In the genomic region with DNA sequence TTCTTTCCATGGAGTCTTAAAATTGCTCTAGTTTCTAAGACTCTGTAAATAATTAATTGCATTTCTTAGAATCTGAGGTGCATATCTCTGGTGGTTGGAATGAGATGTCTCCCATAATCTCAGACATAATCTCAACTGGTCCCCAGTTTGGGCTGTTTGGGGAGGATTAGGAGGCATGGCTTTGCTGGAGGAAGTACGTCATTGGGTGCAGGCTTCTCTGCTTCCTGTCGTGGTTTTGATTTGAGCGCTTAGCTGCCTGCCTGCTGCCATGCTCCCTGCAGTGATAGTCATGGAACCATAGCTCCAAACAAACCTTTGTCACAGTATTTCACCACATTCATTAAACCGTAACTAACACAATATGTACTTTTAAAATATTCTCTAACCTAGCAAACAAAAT, we compare ENCODE assay signal across 22 mouse cellular contexts. TPM values are rescaled to one million over a fixed set of nuclear protein-coding genes. Genes with fewer than 3 reads are reported as not detected.
A peak's percentile ranks its signal among the peaks of the same experiment; 100 is the strongest.
DNase-seq lines count a peak whose midpoint lies in the region; ATAC-seq and TF ChIP-seq lines count a peak whose summit lies in the region.
"Had no signal": no experiment of that assay in that cellular context is flagged by ENCODE, and none has a peak within 500 bp of the region (broad histone marks: within the 10 kb centered on the region; RNA-seq: fewer than 3 reads in every experiment).

No protein-coding gene starts in this region.

- no peaks in the 10 kb centered on the region for H3K79me2 ChIP-seq in MEL (ENCODE audit: control insufficient read depth, insufficient read depth, low read length, poor library complexity)
- H3K79me2 ChIP-seq in heart, adult 2 months (replicated peaks; ENCODE audit: control insufficient read depth, insufficient read depth, low read length), result no peaks in the 10 kb centered on the region

- DNase-seq in liver, embryonic 11.5 days (ENCODE audit: low spot score), result no peak
- peak; percentile 50 for DNase-seq in MEL (ENCODE audit: low read depth, low spot score)
- DNase-seq in splenic B cell, adult 2 months (ENCODE audit: low read depth, low spot score), result peak; percentile 45
- DNase-seq in right cerebral cortex, postnatal 10 days (ENCODE audit: low spot score in 2 of 2), result no peak
- no peak for DNase-seq in heart, adult 2 months
- DNase-seq: adrenal gland, postnatal 36 days; cerebellum, adult 8-10 months; gastrocnemius, postnatal 10 days; heart, adult 18-20 months; heart, postnatal 4 days; lung, embryonic 14.5 days; right cerebral cortex, postnatal 14 days; thymus, adult 18-20 months had no signal

- H3K4me3 ChIP-seq in liver, embryonic 15.5 days (replicated peaks), result no peak overlapping the region
- no peak overlapping the region for H3K4me3 ChIP-seq in liver, embryonic 11.5 days (ENCODE audit: low read depth, low read length)
- H3K4me3 ChIP-seq in MEL (ENCODE audit: control insufficient read depth in 1 of 2, insufficient read depth in 1 of 2, low read depth in 2 of 2, low read length in 2 of 2), result no peak overlapping the region
- no peak overlapping the region for H3K4me3 ChIP-seq in heart, adult 2 months
- H3K4me3 ChIP-seq in forebrain, embryonic 16.5 days (replicated peaks; ENCODE audit: low read length), result no peak overlapping the region
- H3K4me3 ChIP-seq: forebrain, embryonic 13.5 days; heart, embryonic 15.5 days; limb, embryonic 13.5 days; midbrain, embryonic 13.5 days; myocyte; stomach, embryonic 15.5 days had no signal

- peaks cover 22% of the 10 kb centered on the region for H3K4me1 ChIP-seq in liver, embryonic 15.5 days (replicated peaks)
- H3K4me1 ChIP-seq in liver, embryonic 11.5 days (replicated peaks; ENCODE audit: control insufficient read depth, insufficient read depth, low read length), result no peaks in the 10 kb centered on the region; the same call in 1 of the 2 replicates
- peaks cover 7 to 21% of the 10 kb centered on the region in 2 experiments; a peak in 2 of 4 replicates for H3K4me1 ChIP-seq in MEL (ENCODE audit: control insufficient read depth in 1 of 2, insufficient read depth in 2 of 2, low read length in 2 of 2)
- no peaks in the 10 kb centered on the region for H3K4me1 ChIP-seq in heart, adult 2 months (ENCODE audit: control insufficient read depth, insufficient read depth, low read length)
- no peaks in the 10 kb centered on the region for H3K4me1 ChIP-seq in forebrain, embryonic 16.5 days (replicated peaks; ENCODE audit: control insufficient read depth, insufficient read depth, low read length)
- H3K4me1 ChIP-seq: limb, embryonic 13.5 days; midbrain, embryonic 13.5 days; stomach, embryonic 15.5 days had no signal

- intact Hi-C loops in heart, adult 2 months (cut with DNase I), result no loop called here

- no peak for ATAC-seq in liver, embryonic 15.5 days (ENCODE audit: insufficient read depth)
- ATAC-seq in liver, embryonic 11.5 days (replicated peaks; ENCODE audit: low FRiP score), result no peak
- peak; percentile 35 to 64 for ATAC-seq in hematopoietic stem cell, adult 5-6 weeks (replicated peaks in 1 of 2; ENCODE audit: insufficient read depth in 1 of 2, low FRiP score in 2 of 2, low TSS enrichment in 1 of 2, low read depth in 1 of 2, poor library complexity in 2 of 2, severe bottlenecking in 2 of 2)
- no peak for ATAC-seq in forebrain, embryonic 16.5 days
- ATAC-seq: forebrain, embryonic 13.5 days; midbrain, embryonic 13.5 days had no signal

- WGBS in liver, embryonic 15.5 days (ENCODE audit: insufficient replicate concordance), result 37% methylated on average over 4 of the region's 4 CpGs
- 57% methylated on average over 4 of the region's 4 CpGs for WGBS in liver, embryonic 11.5 days
- 58% methylated on average over 4 of the region's 4 CpGs for WGBS in heart, adult 2 months
- 82% methylated on average over 4 of the region's 4 CpGs for WGBS in forebrain, embryonic 16.5 days

- no peaks in the 10 kb centered on the region for H3K36me3 ChIP-seq in liver, embryonic 15.5 days (replicated peaks)
- H3K36me3 ChIP-seq in liver, embryonic 11.5 days (ENCODE audit: control insufficient read depth, insufficient read depth, low read length), result no peaks in the 10 kb centered on the region
- H3K36me3 ChIP-seq in MEL (ENCODE audit: control insufficient read depth in 1 of 2, insufficient read depth in 2 of 2, low read length in 2 of 2), result peaks cover 0 to 15% of the 10 kb centered on the region in 2 experiments; a peak in 2 of 4 replicates
- H3K36me3 ChIP-seq in splenic B cell, adult 2 months (ENCODE audit: control insufficient read depth, insufficient read depth, low read length, poor library complexity, severe bottlenecking), result peaks cover 4% of the 10 kb centered on the region; the same call in 1 of the 2 replicates
- H3K36me3 ChIP-seq in heart, adult 2 months (ENCODE audit: control insufficient read depth, insufficient read depth, low read length), result peaks cover 8% of the 10 kb centered on the region
- H3K36me3 ChIP-seq in forebrain, embryonic 16.5 days (ENCODE audit: control insufficient read depth, insufficient read depth), result peaks cover 6% of the 10 kb centered on the region; the same call in 1 of the 2 replicates
- H3K36me3 ChIP-seq: stomach, embryonic 15.5 days had no signal

- no peaks in the 10 kb centered on the region for H3K9me3 ChIP-seq in liver, embryonic 15.5 days (replicated peaks)
- H3K9me3 ChIP-seq in liver, embryonic 11.5 days (ENCODE audit: control insufficient read depth, low read length), result no peaks in the 10 kb centered on the region
- H3K9me3 ChIP-seq in MEL (replicated peaks; ENCODE audit: insufficient read depth, low read length), result no peaks in the 10 kb centered on the region
- no peaks in the 10 kb centered on the region for H3K9me3 ChIP-seq in forebrain, embryonic 16.5 days (ENCODE audit: control insufficient read depth, low read length)
- H3K9me3 ChIP-seq: forebrain, embryonic 13.5 days; heart, embryonic 15.5 days; limb, embryonic 13.5 days; midbrain, embryonic 13.5 days; stomach, embryonic 15.5 days had no signal

- no peaks in the 10 kb centered on the region for H3K27me3 ChIP-seq in liver, embryonic 15.5 days
- H3K27me3 ChIP-seq in liver, embryonic 11.5 days (replicated peaks; ENCODE audit: control insufficient read depth, insufficient read depth, low read length), result no peaks in the 10 kb centered on the region
- no peaks in the 10 kb centered on the region for H3K27me3 ChIP-seq in MEL (ENCODE audit: control insufficient read depth in 1 of 2, insufficient read depth in 2 of 2, low read length in 2 of 2)
- H3K27me3 ChIP-seq in splenic B cell, adult 2 months (ENCODE audit: control insufficient read depth, insufficient read depth, low read length, poor library complexity, severe bottlenecking), result no peaks in the 10 kb centered on the region
- H3K27me3 ChIP-seq in heart, adult 2 months (ENCODE audit: control insufficient read depth, insufficient read depth, low read length), result no peaks in the 10 kb centered on the region
- H3K27me3 ChIP-seq in forebrain, embryonic 16.5 days (replicated peaks; ENCODE audit: control insufficient read depth, insufficient read depth, low read length), result no peaks in the 10 kb centered on the region
- H3K27me3 ChIP-seq: forebrain, embryonic 13.5 days; heart, embryonic 15.5 days; limb, embryonic 13.5 days; midbrain, embryonic 13.5 days; stomach, embryonic 15.5 days had no signal

- TF ChIP-seq CTCF in MEL (IDR thresholded peaks at IDR 0.05 in 2 of 3, conservative IDR thresholded peaks at IDR 0.05 in 1 of 3; ENCODE audit: control insufficient read depth in 1 of 3, insufficient read depth in 1 of 3, low read depth in 2 of 3, low read length in 3 of 3, poor library complexity in 1 of 3, severe bottlenecking in 1 of 3), result no peak
- no peak for TF ChIP-seq CTCF in heart, adult 2 months (IDR thresholded peaks at IDR 0.05)

- peak overlapping the region; percentile 34; the same call in 1 of the 2 replicates for H3K27ac ChIP-seq in liver, embryonic 15.5 days (replicated peaks)
- no peak overlapping the region for H3K27ac ChIP-seq in liver, embryonic 11.5 days (ENCODE audit: low read depth, low read length)
- no peak overlapping the region for H3K27ac ChIP-seq in MEL (ENCODE audit: control insufficient read depth, low read depth, low read length)
- no peak overlapping the region for H3K27ac ChIP-seq in heart, adult 2 months
- H3K27ac ChIP-seq in forebrain, embryonic 16.5 days (ENCODE audit: low read length), result no peak overlapping the region
- H3K27ac ChIP-seq: forebrain, embryonic 13.5 days; heart, embryonic 15.5 days; limb, embryonic 13.5 days; midbrain, embryonic 13.5 days; stomach, embryonic 15.5 days had no signal

- H3K4me2 ChIP-seq in liver, embryonic 15.5 days, result no peak overlapping the region
- no peak overlapping the region for H3K4me2 ChIP-seq in liver, embryonic 11.5 days
- H3K4me2 ChIP-seq in forebrain, embryonic 16.5 days (ENCODE audit: low read length), result no peak overlapping the region
- H3K4me2 ChIP-seq: forebrain, embryonic 13.5 days; heart, embryonic 15.5 days; limb, embryonic 13.5 days; lung, embryonic 14.5 days; midbrain, embryonic 13.5 days; stomach, embryonic 15.5 days had no signal

- TF ChIP-seq EP300 in MEL (IDR thresholded peaks at IDR 0.05; ENCODE audit: low read depth in 1 of 2, low read length in 2 of 2), result peak in 1 of 2 experiments; percentile 44; a peak in 2 of 4 replicates
- TF ChIP-seq EP300 in heart, adult 2 months (IDR thresholded peaks at IDR 0.05; ENCODE audit: insufficient read depth, low read depth, low read length), result no peak

- TF ChIP-seq RAD21 in MEL (IDR thresholded peaks at IDR 0.05; ENCODE audit: low read depth, low read length), result no peak

- no peak overlapping the region for H3K9ac ChIP-seq in liver, embryonic 15.5 days
- H3K9ac ChIP-seq in liver, embryonic 11.5 days (ENCODE audit: low read depth, low read length), result no peak overlapping the region
- H3K9ac ChIP-seq in MEL (ENCODE audit: control insufficient read depth, low read depth, low read length, poor library complexity, severe bottlenecking), result no peak overlapping the region
- no peak overlapping the region for H3K9ac ChIP-seq in heart, adult 2 months (ENCODE audit: low read depth, low read length)
- H3K9ac ChIP-seq in forebrain, embryonic 16.5 days (replicated peaks; ENCODE audit: low read depth, low read length), result no peak overlapping the region
- H3K9ac ChIP-seq: forebrain, embryonic 13.5 days; heart, embryonic 15.5 days; limb, embryonic 13.5 days; lung, embryonic 14.5 days; midbrain, embryonic 13.5 days; stomach, embryonic 15.5 days had no signal

- no peak for TF ChIP-seq POLR2A in MEL (IDR thresholded peaks at IDR 0.05; ENCODE audit: control insufficient read depth in 1 of 2, insufficient read depth in 1 of 2, low read depth in 1 of 2, low read length in 2 of 2, poor library complexity in 1 of 2)
- TF ChIP-seq POLR2A in heart, adult 2 months (IDR thresholded peaks at IDR 0.05; ENCODE audit: insufficient read depth, low read depth, low read length), result no peak

RNA-seq across cellular contexts. Expression of a gene that starts 53.2 kb away (rescaled TPM):
- polyA plus RNA-seq in liver, embryonic 15.5 days (2015; fragmentation: Nextera tagmentation; extraction: Ambion mirVana), result 3.0 and 3.7 TPM in 2 replicates
- 7.2 and 7.9 TPM in 2 replicates for polyA plus RNA-seq in liver, embryonic 11.5 days (2014; fragmentation: Nextera tagmentation; extraction: Ambion mirVana)
- total RNA-seq in MEL (2012; rRNA removed), result 6.5 and 7.9 TPM in 2 replicates
- polyA plus RNA-seq in MEL (2012; ENCODE audit: insufficient read depth in 1 of 2, insufficient read length in 2 of 2, low read depth in 1 of 2, low replicate concordance in 2 of 2, missing spikeins in 1 of 2), result 10 to 100 TPM in 1 of 2 experiments, not detected in 1; 10.3 TPM
- total RNA-seq in hematopoietic stem cell, adult 5-6 weeks (2017), result 35.5 and 53.3 TPM in 2 replicates
- 10 to 100 TPM; 11.8 to 15.6 TPM for total RNA-seq in heart, adult 2 months (2021)
- polyA plus RNA-seq in heart, adult 2 months (2012; rRNA removed), result 11.2 and 19.3 TPM in 2 replicates
- polyA plus RNA-seq in forebrain, embryonic 16.5 days (2015; fragmentation: Nextera tagmentation; extraction: Ambion mirVana), result 32.7 and 37.2 TPM in 2 replicates

Comparison
In these comparisons a context has a peak if more than half of its experiments do, and no peak if none do; other contexts are left out.
1. ATAC-seq: peak in hematopoietic stem cell, adult 5-6 weeks (2 of 2); none in liver, embryonic 15.5 days (single experiment), liver, embryonic 11.5 days (single experiment) and forebrain, embryonic 16.5 days (single experiment).
2. DNase-seq: peak in MEL (single experiment) and splenic B cell, adult 2 months (single experiment); none in liver, embryonic 11.5 days (single experiment), right cerebral cortex, postnatal 10 days (0 of 2) and heart, adult 2 months (0 of 2).